15 mouse cellular contexts compared by ENCODE assay signal in genomic region chr5:44104120-44104519, GRCm38 (mm10). TPM values are rescaled to one million over a fixed set of nuclear protein-coding genes. Genes with fewer than 3 reads are reported as not detected.
DNase-seq lines count a peak whose midpoint lies in the region; ATAC-seq and TF ChIP-seq lines count a peak whose summit lies in the region.
"Had no signal": no experiment of that assay in that cellular context is flagged by ENCODE, and none has a peak within 500 bp of the region (broad histone marks: within the 10 kb centered on the region; RNA-seq: fewer than 3 reads in every experiment).

No protein-coding gene starts in this region.

- no peaks in the 10 kb centered on the region for H3K36me3 ChIP-seq in kidney, postnatal 0 days (ENCODE audit: insufficient read depth, low read length)
- H3K36me3 ChIP-seq: heart, embryonic 13.5 days had no signal

- no peak for ATAC-seq in kidney, postnatal 0 days (replicated peaks; ENCODE audit: low FRiP score, low read depth)
- ATAC-seq in common myeloid progenitor, adult 5-6 weeks (replicated peaks; ENCODE audit: low read depth, poor library complexity, severe bottlenecking): peak; percentile 41
- ATAC-seq: inflammation-experienced regulatory T-cells, adult 6 months had no signal

- no peak overlapping the region for H3K4me3 ChIP-seq in kidney, postnatal 0 days (replicated peaks; ENCODE audit: low read depth, low read length)
- H3K4me3 ChIP-seq: heart, embryonic 13.5 days had no signal

- WGBS in kidney, postnatal 0 days: 94% methylated on average over 2 of the region's 2 CpGs

- peaks cover 11% of the 10 kb centered on the region for H3K4me1 ChIP-seq in kidney, postnatal 0 days (replicated peaks; ENCODE audit: insufficient read depth, low read length)

- DNase-seq in adrenal gland, postnatal 10 days: peak; percentile 11
- no peak for DNase-seq in adrenal gland, adult (ENCODE audit: inconsistent age in 2 of 2, low spot score in 1 of 2)
- DNase-seq in kidney, postnatal 0 days (ENCODE audit: low spot score): peak; percentile 44
- no peak for DNase-seq in kidney, adult 11 months
- DNase-seq in 416B (ENCODE audit: low read depth): peak; percentile 28
- no peak for DNase-seq in ovary, adult 18-20 months (ENCODE audit: low spot score)
- no peak for DNase-seq in adrenal gland, adult 2 months
- DNase-seq: adrenal gland, adult 8-10 months; cerebellum, adult 9-10 months; layer of hippocampus, adult 9-11 months had no signal

- H3K9ac ChIP-seq in kidney, postnatal 0 days (ENCODE audit: low read depth, low read length): no peak overlapping the region
- H3K9ac ChIP-seq: heart, embryonic 13.5 days had no signal

- TF ChIP-seq CTCF in kidney, postnatal 0 days (IDR thresholded peaks at IDR 0.05; ENCODE audit: low read depth): peak; percentile 56

- H3K4me2 ChIP-seq in kidney, postnatal 0 days (ENCODE audit: low read length): no peak overlapping the region
- H3K4me2 ChIP-seq: heart, embryonic 13.5 days; midbrain, embryonic 11.5 days had no signal

- H3K27ac ChIP-seq in kidney, postnatal 0 days: peak overlapping the region; percentile 70; the same call in 1 of the 2 replicates
- H3K27ac ChIP-seq: heart, embryonic 13.5 days had no signal

- peaks cover 3% of the 10 kb centered on the region; the same call in 1 of the 2 replicates for H3K9me3 ChIP-seq in kidney, postnatal 0 days (replicated peaks; ENCODE audit: low read length)

- no peaks in the 10 kb centered on the region for H3K27me3 ChIP-seq in kidney, postnatal 0 days (ENCODE audit: insufficient read depth, low read length)

RNA-seq across cellular contexts. Expression of gene Prom1, which starts 2.3 kb away (rescaled TPM):
- total RNA-seq in adrenal gland, postnatal 10 days (2021): 10 to 100 TPM; 16.4 to 19.4 TPM
- 101 and 108 TPM in 2 replicates for polyA plus RNA-seq in kidney, postnatal 0 days (2015; fragmentation: Nextera tagmentation; extraction: Ambion mirVana)
- 1.2 and 3.4 TPM in 2 replicates for total RNA-seq in common myeloid progenitor, adult 5-6 weeks (2017)
- 1 to 10 TPM; 1.6 to 3.3 TPM for total RNA-seq in adrenal gland, adult 2 months (2021)
- 0.15 and 0.20 TPM in 2 replicates for polyA plus RNA-seq in adrenal gland, adult 2 months (2012; rRNA removed)
- polyA plus RNA-seq: C2C12 had no signal

Comparison
In these comparisons a context has a peak if more than half of its experiments do, and no peak if none do; other contexts are left out.
1. DNase-seq: peak in adrenal gland, postnatal 10 days (single experiment), kidney, postnatal 0 days (single experiment) and 416B (single experiment); none in adrenal gland, adult (0 of 2), kidney, adult 11 months (single experiment), ovary, adult 18-20 months (single experiment) and adrenal gland, adult 2 months (single experiment).